Mouse (Mus musculus) CH12.LX (cell line): ENCODE results near the gene Cacnb3. TPM values are rescaled to one million over a fixed set of nuclear protein-coding genes. Genes with fewer than 3 reads are reported as not detected.

Experiments
- DNase-seq: peaks from one replicate; pipeline ENCODE4 v3.0.0-alpha.2; 2013; ENCODE audit errors: extremely low read depth
- H3K27ac ChIP-seq: 2 replicates; pipeline ENCODE4 v1.5.1; 2012; ENCODE audit warnings: low read depth, mild to moderate bottlenecking, control low read depth, moderate library complexity; ENCODE audit not compliant: insufficient read depth
- H3K27me3 ChIP-seq: replicated peaks from 2 replicates; pipeline ENCODE3; 2012; ENCODE audit warnings: inconsistent platforms
- H3K36me3 ChIP-seq, 2 experiments: replicated peaks in 1 of 2; 2 replicates each; pipeline versions ENCODE3 to v1.6.1; 2012; ENCODE audit warnings: inconsistent platforms in 1 of 2, low read length in 1 of 2, mild to moderate bottlenecking in 1 of 2, mixed read lengths in 1 of 2, moderate library complexity in 1 of 2; ENCODE audit not compliant: control insufficient read depth in 1 of 2, insufficient read depth in 1 of 2
- H3K4me1 ChIP-seq, 2 experiments: 2 replicates each; pipeline ENCODE4 v1.6.1; 2012; ENCODE audit warnings: inconsistent platforms in 1 of 2, moderate library complexity in 1 of 2; ENCODE audit not compliant: insufficient read depth in 2 of 2, control insufficient read depth in 1 of 2
- H3K4me2 ChIP-seq: 2 replicates; pipeline ENCODE4 v1.6.1; 2012; ENCODE audit warnings: low read depth, mild to moderate bottlenecking, control low read depth; ENCODE audit not compliant: poor library complexity, insufficient read depth, severe bottlenecking
- H3K4me3 ChIP-seq, 3 experiments: fragments of 150-350 bp in 1 of 3; sonication (generic) in 1 of 3; replicated peaks in 1 of 3; 2 replicates each; pipeline versions ENCODE3 to v1.5.1; 2011 to 2012; ENCODE audit warnings: low read depth in 2 of 3, low read length in 2 of 3, mild to moderate bottlenecking in 2 of 3, moderate library complexity in 2 of 3, control low read depth in 1 of 3, improper control_type of control experiment in 1 of 3, inconsistent platforms in 1 of 3, mixed read lengths in 1 of 3; ENCODE audit not compliant: poor library complexity in 1 of 3
- H3K79me2 ChIP-seq: replicated peaks from 2 replicates; pipeline ENCODE4 v1.6.1; 2012; ENCODE audit warnings: mild to moderate bottlenecking, moderate library complexity; ENCODE audit not compliant: control insufficient read depth, poor library complexity, insufficient read depth, severe bottlenecking; ENCODE audit errors: extremely low read depth
- H3K9ac ChIP-seq: 2 replicates; pipeline ENCODE4 v1.6.1; 2012; ENCODE audit warnings: low read depth, mild to moderate bottlenecking, control low read depth, moderate library complexity; ENCODE audit not compliant: insufficient read depth
- H3K9me3 ChIP-seq: replicated peaks from 2 replicates; pipeline ENCODE3; 2012; ENCODE audit warnings: low read length, inconsistent platforms, mixed read lengths
- CHD1 ChIP-seq: IDR thresholded peaks from 2 replicates; pipeline ENCODE4 v1.6.1; 2012; ENCODE audit warnings: low read depth, low read length, improper control_type of control experiment, inconsistent platforms
- CTCF ChIP-seq, 2 experiments: IDR thresholded peaks in 1 of 2; conservative IDR thresholded peaks in 1 of 2; 2 replicates each; pipeline ENCODE4 v1.5.1; 2011 to 2012; ENCODE audit warnings: low read depth in 2 of 2, low read length in 2 of 2, improper control_type of control experiment in 1 of 2, inconsistent platforms in 1 of 2, mild to moderate bottlenecking in 1 of 2, moderate library complexity in 1 of 2
- E2F4 ChIP-seq: IDR thresholded peaks from 2 replicates; pipeline ENCODE4 v1.6.1; 2011; ENCODE audit warnings: low read depth, low read length, improper control_type of control experiment; ENCODE audit not compliant: insufficient replicate concordance
- ETS1 ChIP-seq: conservative IDR thresholded peaks from 2 replicates; pipeline ENCODE4 v1.6.1; 2012; ENCODE audit warnings: low read depth, mild to moderate bottlenecking, inconsistent platforms, low read length, improper control_type of control experiment, moderate library complexity
- GABPA ChIP-seq: IDR thresholded peaks from 2 replicates; pipeline ENCODE4 v1.6.1; 2012; ENCODE audit warnings: low read depth, low read length, improper control_type of control experiment, inconsistent platforms; ENCODE audit not compliant: insufficient replicate concordance
- IRF4 ChIP-seq: IDR thresholded peaks from 2 replicates; pipeline ENCODE4 v1.6.1; 2014; ENCODE audit warnings: low read depth, mild to moderate bottlenecking, inconsistent platforms, low read length, improper control_type of control experiment
- KAT2A ChIP-seq: IDR thresholded peaks from 2 replicates; pipeline ENCODE4 v1.6.1; 2012; ENCODE audit warnings: low read length, improper control_type of control experiment, inconsistent platforms; ENCODE audit not compliant: insufficient replicate concordance
- MAFK ChIP-seq: IDR thresholded peaks from 2 replicates; pipeline ENCODE4 v1.6.1; 2011; ENCODE audit warnings: low read length, improper control_type of control experiment; ENCODE audit not compliant: insufficient replicate concordance
- MAX ChIP-seq: IDR thresholded peaks from 2 replicates; pipeline ENCODE4 v1.6.1; 2011; ENCODE audit warnings: low read length, improper control_type of control experiment
- NRF1 ChIP-seq: IDR thresholded peaks from 2 replicates; pipeline ENCODE4 v1.6.1; 2014; ENCODE audit warnings: low read depth, mild to moderate bottlenecking, inconsistent platforms, low read length, improper control_type of control experiment, moderate library complexity
- POLR2AphosphoS2 ChIP-seq: IDR thresholded peaks from 2 replicates; pipeline ENCODE4 v1.6.1; 2011; ENCODE audit warnings: low read depth, low read length, improper control_type of control experiment
- SIN3A ChIP-seq: IDR thresholded peaks from 2 replicates; pipeline ENCODE4 v1.6.1; 2012; ENCODE audit warnings: low read length, improper control_type of control experiment, inconsistent platforms
- SMC3 ChIP-seq: IDR thresholded peaks from 2 replicates; pipeline ENCODE4 v1.6.1; 2011; ENCODE audit warnings: low read depth, low read length, improper control_type of control experiment
- UBTF ChIP-seq: IDR thresholded peaks from 2 replicates; pipeline ENCODE4 v1.6.1; 2012; ENCODE audit warnings: low read depth, mild to moderate bottlenecking, inconsistent platforms, low read length, improper control_type of control experiment, moderate library complexity
- USF1 ChIP-seq: IDR thresholded peaks from 2 replicates; pipeline ENCODE4 v1.6.1; 2014; ENCODE audit warnings: low read depth, mild to moderate bottlenecking, inconsistent platforms, low read length, improper control_type of control experiment
- ZKSCAN1 ChIP-seq: IDR thresholded peaks from 2 replicates; pipeline ENCODE4 v1.6.1; 2012; ENCODE audit warnings: low read depth, inconsistent platforms, low read length, improper control_type of control experiment, borderline replicate concordance
- ZMIZ1 ChIP-seq: IDR thresholded peaks from 2 replicates; pipeline ENCODE4 v1.6.1; 2012; ENCODE audit warnings: low read depth, mild to moderate bottlenecking, inconsistent platforms, low read length, improper control_type of control experiment
- ZNF384 ChIP-seq: IDR thresholded peaks from 2 replicates; pipeline ENCODE4 v1.6.1; 2012; ENCODE audit warnings: low read depth, low read length, improper control_type of control experiment, inconsistent platforms
- dilution Hi-C: fragments of 300-500 bp; cut with MboI; formaldehyde crosslinking; loops from 2 replicates; pipeline ENCODE4 v1.14.3; 2020; ENCODE audit warnings: low sequenced_read_pairs; ENCODE audit not compliant: extremely low pct_unique_long_range_greater_than_20kb, extremely low pct_ligation_motif_present
- in situ Hi-C: fragments of 300-500 bp; cut with MboI; formaldehyde crosslinking; loops from 3 replicates; pipeline ENCODE4 v1.14.3; 2019; ENCODE audit warnings: low sequenced_read_pairs, low pct_ligation_motif_present, low pct_unique_long_range_greater_than_20kb, mixed read lengths
- polyA plus RNA-seq: library from polyadenylated mRNA; unstranded; fragments of >175 nt; gene quantifications from 2 replicates; pipeline ENCODE4 v1.2.1, GENCODE M21; 2012; ENCODE audit warnings: low read depth; ENCODE audit not compliant: insufficient read length
- total RNA-seq, 2 experiments: library from RNA; depleted of rRNA; stranded (reverse); fragments of 300-350 nt in 1 of 2; fragments of >200 nt in 1 of 2; gene quantifications; 2 replicates each; pipeline ENCODE4 v1.2.3; 2012 to 2014

The Cacnb3 gene
- total and polyA plus RNA-seq, 3 experiments: 2.5 to 7.0 (median 4.3) TPM

GRCm38 (mm10) chr15:98622199-98622598 lies 8.4 kb upstream of the Cacnb3 start:
- Histone ChIP-seq H3K4me3 (no peak overlapping the region), H3K9ac (no peak overlapping the region), H3K9me3 (peaks cover 20% of the 10 kb centered on the region), H3K4me1 (peaks cover 2 to 4% of the 10 kb centered on the region in 2 experiments; a peak in 2 of 4 replicates), H3K4me2 (no peak overlapping the region), H3K79me2 (no peaks in the 10 kb centered on the region; the same call in 1 of the 2 replicates), H3K27ac (no peak overlapping the region), H3K27me3 (peaks cover 83% of the 10 kb centered on the region), H3K36me3 (no peaks in the 10 kb centered on the region)
- in situ Hi-C loops (no loop called here), dilution Hi-C loops (no loop called here)
- DNase-seq: no peak
- TF ChIP-seq GABPA: no peak
- TF ChIP-seq POLR2AphosphoS2: no peak
- TF ChIP-seq ZMIZ1: no peak
- no peak for TF ChIP-seq SMC3
- TF ChIP-seq ZNF384: no peak
- TF ChIP-seq CTCF (conservative IDR thresholded peaks at IDR 0.05 in 1 of 2, IDR thresholded peaks at IDR 0.05 in 1 of 2; ENCODE audit: low read depth in 2 of 2, low read length in 2 of 2): no peak
- TF ChIP-seq ETS1: no peak
- TF ChIP-seq MAFK: no peak
- no peak for TF ChIP-seq UBTF
- no peak for TF ChIP-seq USF1
- no peak for TF ChIP-seq E2F4
- TF ChIP-seq ZKSCAN1: no peak
- no peak for TF ChIP-seq CHD1
- no peak for TF ChIP-seq KAT2A
- no peak for TF ChIP-seq IRF4
- no peak for TF ChIP-seq SIN3A

- Histone ChIP-seq H3K4me1 (0 out of 4 replicates have a peak, but pooled peaks cover 0 to 2% of the 10 kb centered on the region in 2 experiments), H3K4me3 (no peak overlapping the region), H3K27ac (no peak overlapping the region), H3K9me3 (peaks cover 22% of the 10 kb centered on the region), H3K4me2 (no peak overlapping the region), H3K36me3 (no peaks in the 10 kb centered on the region), H3K27me3 (peaks cover 83% of the 10 kb centered on the region), H3K79me2 (no peaks in the 10 kb centered on the region; the same call in 1 of the 2 replicates), H3K9ac (no peak overlapping the region)
- dilution Hi-C loops (no loop called here), in situ Hi-C loops (no loop called here)
- TF ChIP-seq NRF1 (no peak), MAX (no peak), ZKSCAN1 (no peak), IRF4 (no peak)
- no peak for DNase-seq
Observed at GRCm38 (mm10) chr15:98622721-98623120, 7.9 kb upstream of the Cacnb3 start.
